Mouse (Mus musculus): ENCODE measurements at regions not wholly inside any gene's neighbourhood (a gene's known extent, or its start where the extent isn't known, plus 50 kb on each side); places are given as distances from the start of the nearest gene placed in this dataset.

GRCm38 (mm10) chrX:152918212-152918611 is 88.1 kb upstream of the Usp51 start:
- no peak overlapping the region for H3K27ac ChIP-seq
- no peaks in the 10 kb centered on the region for H3K4me1 ChIP-seq
- no peak overlapping the region for H3K4me3 ChIP-seq
- 32% methylated on average over 1 of the region's 1 CpGs for WGBS
- no peaks in the 10 kb centered on the region for H3K9me3 ChIP-seq
- H3K27me3 ChIP-seq (ENCODE audit: insufficient read depth, poor library complexity, severe bottlenecking), result no peaks in the 10 kb centered on the region
- H3K36me3 ChIP-seq, result no peaks in the 10 kb centered on the region
- peak; percentile 75 for DNase-seq (ENCODE audit: low spot score)

- DNase-seq (ENCODE audit: low spot score), result no peak
- WGBS, result 54% methylated on average over 3 of the region's 3 CpGs
- Histone ChIP-seq H3K4me3 (no peak overlapping the region), H3K9me3 (no peaks in the 10 kb centered on the region), H3K36me3 (no peaks in the 10 kb centered on the region), H3K4me1 (no peaks in the 10 kb centered on the region), H3K27ac (no peak overlapping the region), H3K27me3 (ENCODE audit: insufficient read depth, poor library complexity, severe bottlenecking) (no peaks in the 10 kb centered on the region)
Measured at GRCm38 (mm10) chrX:152926991-152927390, 79.3 kb upstream of the Usp51 start.

- no peak overlapping the region for H3K27ac ChIP-seq
- no peaks in the 10 kb centered on the region for H3K4me1 ChIP-seq
- WGBS, result 54% methylated on average over 3 of the region's 3 CpGs
- no peaks in the 10 kb centered on the region for H3K36me3 ChIP-seq
- no peak for DNase-seq (ENCODE audit: low spot score)
- no peak overlapping the region for H3K4me3 ChIP-seq
- H3K27me3 ChIP-seq (ENCODE audit: insufficient read depth, poor library complexity, severe bottlenecking), result no peaks in the 10 kb centered on the region
- H3K9me3 ChIP-seq, result no peaks in the 10 kb centered on the region
Measured at GRCm38 (mm10) chrX:152946201-152946600, 60.1 kb upstream of the Usp51 start.
